Mouse (Mus musculus) left cerebral cortex, postnatal 4 days (tissue): ENCODE data around the gene Rad52. TPM values are rescaled to one million over a fixed set of nuclear protein-coding genes. Genes with fewer than 3 reads are reported as not detected.

Experiments
- DNase-seq: peaks from one replicate; pipeline ENCODE4 v3.0.0-alpha.2; 2022
- intact Hi-C: fragments of 180-260 bp; cut with DNase I; formaldehyde crosslinking; loops from one replicate; pipeline ENCODE4 v1.15.1; 2025
- total RNA-seq, 2 experiments: library from RNA; stranded (reverse); gene quantifications; 2 replicates each; pipeline ENCODE4 v1.2.3; 2021

Rad52 gene
- 10 to 100 TPM; 25.6 to 27.1 TPM for total RNA-seq

GRCm38 (mm10) chr6:119902204-119903080 lies at the start of gene Rad52:
Gene Rad52 (plus strand): TSS chr6:119902698.
- intact Hi-C loops: loop anchor here (10.0 kb wide), 1 partner anchor 58 kb away; the partner anchor contains the start of gene Erc1

GRCm38 (mm10) chr6:119854156-119854555 lies 48.3 kb upstream of the Rad52 start:
- no peak for DNase-seq
- intact Hi-C loops: no loop called here

More at GRCm38 (mm10) chr6:119902204-119903080, at the start of gene Rad52:
- DNase-seq: peak; percentile 85

- no peak for DNase-seq
- intact Hi-C loops: no loop called here
These were observed 47.0 kb upstream of the Rad52 start for GRCm38 (mm10) chr6:119855471-119855870.

GRCm38 (mm10) chr6:119860236-119860635 lies 42.3 kb upstream of the Rad52 start:
- no peak for DNase-seq
- intact Hi-C loops: no loop called here

- intact Hi-C loops: no loop called here
- no peak for DNase-seq
These were observed 41.0 kb upstream of the Rad52 start for GRCm38 (mm10) chr6:119861519-119861918.

- intact Hi-C loops: no loop called here
- DNase-seq: peak; percentile 98
These were observed 38.0 kb upstream of the Rad52 start for GRCm38 (mm10) chr6:119864341-119865034.

GRCm38 (mm10) chr6:119883151-119883550 lies 19.3 kb upstream of the Rad52 start:
- intact Hi-C loops: no loop called here
- no peak for DNase-seq

- DNase-seq: no peak
- intact Hi-C loops: no loop called here
These were observed 9.8 kb upstream of the Rad52 start for GRCm38 (mm10) chr6:119892711-119893110.

- intact Hi-C loops: loop anchor here (10.0 kb wide), 1 partner anchor 58 kb away; the partner anchor contains the start of gene Erc1
- no peak for DNase-seq
These were observed 737 bp downstream of the Rad52 start for GRCm38 (mm10) chr6:119903081-119903789.

GRCm38 (mm10) chr6:119905461-119905860 lies 3.0 kb downstream of the Rad52 start:
- intact Hi-C loops: loop anchor here (10.0 kb wide), 1 partner anchor 61 kb away; the partner anchor contains the start of gene Erc1
- DNase-seq: no peak

GRCm38 (mm10) chr6:119912046-119912445 lies 9.5 kb downstream of the Rad52 start:
- no peak for DNase-seq
- intact Hi-C loops: no loop called here

GRCm38 (mm10) chr6:119915710-119916109 lies 13.2 kb downstream of the Rad52 start:
- intact Hi-C loops: loop anchor here (5.0 kb wide), 1 partner anchor 123 kb away; no protein-coding TSS in a partner anchor
- DNase-seq: no peak

GRCm38 (mm10) chr6:119918561-119919181 lies 16.2 kb downstream of the Rad52 start:
- intact Hi-C loops: loop anchor here (5.0 kb wide), 1 partner anchor 126 kb away; no protein-coding TSS in a partner anchor
- no peak for DNase-seq

GRCm38 (mm10) chr6:119922136-119922535 lies 19.6 kb downstream of the Rad52 start:
- no peak for DNase-seq
- intact Hi-C loops: loop anchor here (5.0 kb wide), 1 partner anchor 435 kb away; no protein-coding TSS in a partner anchor

GRCm38 (mm10) chr6:119922544-119922943 lies 20.0 kb downstream of the Rad52 start:
- no peak for DNase-seq
- intact Hi-C loops: loop anchor here (5.0 kb wide), 1 partner anchor 435 kb away; no protein-coding TSS in a partner anchor

- intact Hi-C loops: loop anchor here (5.0 kb wide), 1 partner anchor 437 kb away; no protein-coding TSS in a partner anchor
- DNase-seq: peak; percentile 14
These were observed 21.9 kb downstream of the Rad52 start for GRCm38 (mm10) chr6:119924235-119925005.
